Mouse (Mus musculus): Measurements from ENCODE around the gene Cwh43. TPM values are rescaled to one million over a fixed set of nuclear protein-coding genes. Genes with fewer than 3 reads are reported as not detected.

Gene Cwh43
- polyA plus RNA-seq, 1 experiment from 2014 or later: 1.4 TPM

Other genes with a start within 250 kb of the Cwh43 start
- 27.9 and 30.1 TPM in 2 replicates for gene Fryl, start 149.5 kb upstream of the Cwh43 start, polyA plus RNA-seq (2015; fragmentation: Nextera tagmentation; extraction: Ambion mirVana)
- gene Ociad1, start 113.3 kb upstream of the Cwh43 start, polyA plus RNA-seq (2015; fragmentation: Nextera tagmentation; extraction: Ambion mirVana): 244 and 281 TPM in 2 replicates
- gene Ociad2, start 65.0 kb upstream of the Cwh43 start, polyA plus RNA-seq (2015; fragmentation: Nextera tagmentation; extraction: Ambion mirVana): 11.4 and 11.8 TPM in 2 replicates
- 24.0 and 24.1 TPM in 2 replicates for gene Dcun1d4, start 74.9 kb downstream of the Cwh43 start, polyA plus RNA-seq (2015; fragmentation: Nextera tagmentation; extraction: Ambion mirVana)
- 0.34 and 0.62 TPM in 2 replicates for gene Lrrc66, start 226.5 kb downstream of the Cwh43 start, polyA plus RNA-seq (2015; fragmentation: Nextera tagmentation; extraction: Ambion mirVana)
- 24.9 and 25.5 TPM in 2 replicates for gene Sgcb, start 241.7 kb downstream of the Cwh43 start, polyA plus RNA-seq (2015; fragmentation: Nextera tagmentation; extraction: Ambion mirVana)
- gene Spata18, start 245.3 kb downstream of the Cwh43 start, polyA plus RNA-seq (2015; fragmentation: Nextera tagmentation; extraction: Ambion mirVana): 0.20 and 0.31 TPM in 2 replicates